Comparison of ENCODE assay signal across 8 mouse cellular contexts in the genomic region with DNA sequence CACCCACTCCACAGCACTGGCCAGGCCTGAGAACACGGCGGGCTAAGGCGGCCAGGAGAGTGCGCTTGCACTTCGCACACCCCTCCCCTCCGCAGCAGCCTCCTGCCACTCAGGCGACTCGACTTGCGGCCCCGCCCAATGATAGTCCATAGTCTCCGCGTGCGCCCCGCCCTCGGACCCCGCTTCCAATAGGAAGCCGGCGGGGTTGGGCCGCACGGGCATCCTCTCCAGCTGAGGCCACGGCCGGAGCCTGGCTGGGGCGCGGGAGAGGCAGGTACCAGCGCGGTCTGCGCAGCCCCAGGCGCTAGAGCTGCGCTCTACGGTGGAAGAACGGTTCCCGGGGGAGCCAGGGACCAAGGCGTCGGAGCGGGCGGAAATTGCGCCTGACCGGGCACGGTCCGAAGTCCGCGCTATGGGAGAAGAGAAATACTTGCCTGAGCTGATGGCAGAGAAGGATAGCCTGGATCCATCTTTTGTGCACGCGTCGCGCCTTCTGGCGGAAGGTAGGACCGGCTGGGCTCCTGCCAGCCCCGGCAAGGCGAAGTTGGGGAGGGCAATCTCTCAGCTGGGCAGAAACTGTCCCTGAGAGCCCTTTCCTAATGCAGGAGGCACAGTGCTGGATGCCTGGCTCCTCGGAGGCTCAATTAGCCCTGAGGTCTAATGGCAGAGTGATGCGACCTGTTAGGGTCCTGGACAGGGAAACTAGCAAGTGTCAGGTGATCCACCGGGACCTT. TPM values are rescaled to one million over a fixed set of nuclear protein-coding genes. Genes with fewer than 3 reads are reported as not detected.
A peak's percentile ranks its signal among the peaks of the same experiment; 100 is the strongest.
DNase-seq lines count a peak whose midpoint lies in the region; ATAC-seq and TF ChIP-seq lines count a peak whose summit lies in the region.

A gene (plus strand): TSS at position 209 of the 734 bp plus-strand sequence.

- under 1% methylated on average over 53 of the region's 53 CpGs for WGBS in forebrain, embryonic 15.5 days
- under 1% methylated on average over 53 of the region's 53 CpGs for WGBS in liver, embryonic 14.5 days (ENCODE audit: insufficient replicate concordance)
- under 1% methylated on average over 53 of the region's 53 CpGs for WGBS in olfactory bulb, adult 2 months

- intact Hi-C loops in heart, postnatal 25 days (cut with DNase I): loop anchor here (5.0 kb wide), 1 partner anchor 1475 kb away; no protein-coding TSS in a partner anchor

- H3K9me3 ChIP-seq in forebrain, embryonic 15.5 days: no peaks in the 10 kb centered on the region
- no peaks in the 10 kb centered on the region for H3K9me3 ChIP-seq in liver, embryonic 14.5 days (ENCODE audit: control insufficient read depth, low read length)

- TF ChIP-seq EP300 in liver, embryonic 14.5 days (IDR thresholded peaks at IDR 0.05; ENCODE audit: low read depth): no peak

- H3K4me1 ChIP-seq in forebrain, embryonic 15.5 days: peaks cover 14% of the 10 kb centered on the region
- no peaks in the 10 kb centered on the region for H3K4me1 ChIP-seq in liver, embryonic 14.5 days (replicated peaks; ENCODE audit: control insufficient read depth in 2 of 2, insufficient read depth in 2 of 2, low read length in 1 of 2)
- peaks cover 2% of the 10 kb centered on the region; the same call in 1 of the 2 replicates for H3K4me1 ChIP-seq in olfactory bulb, adult 2 months (ENCODE audit: control insufficient read depth, insufficient read depth, low read length)

- TF ChIP-seq POLR2A in olfactory bulb, adult 2 months (IDR thresholded peaks at IDR 0.05; ENCODE audit: insufficient read depth, low read depth, low read length): peak; percentile 44; the same call in 1 of the 2 replicates

- H3K27me3 ChIP-seq in forebrain, embryonic 15.5 days: no peaks in the 10 kb centered on the region
- H3K27me3 ChIP-seq in liver, embryonic 14.5 days (ENCODE audit: control insufficient read depth, insufficient read depth, low read length): peaks cover 6% of the 10 kb centered on the region

- peak within 1 kb of the TSS; percentile 86 for H3K27ac ChIP-seq in forebrain, embryonic 15.5 days (replicated peaks)
- H3K27ac ChIP-seq in liver, embryonic 14.5 days: no peak within 1 kb of the TSS
- no peak within 1 kb of the TSS for H3K27ac ChIP-seq in olfactory bulb, adult 2 months (ENCODE audit: insufficient read depth, low read depth, low read length)

- peak; percentile 92 for DNase-seq in ES-CJ7 (ENCODE audit: low read depth, low spot score)
- DNase-seq in cerebellum, adult 11-12 months: peak; percentile 90
- peak; percentile 45 for DNase-seq in heart, postnatal 25 days (ENCODE audit: low spot score)
- peak; percentile 91 for DNase-seq in layer of hippocampus, adult 11-12 months (ENCODE audit: low spot score)
- DNase-seq in liver, embryonic 14.5 days (ENCODE audit: low read depth in 3 of 3, low spot score in 3 of 3): peak in 1 of 3 experiments; percentile 4
- DNase-seq in urinary bladder, postnatal 36 days (ENCODE audit: low spot score in 2 of 2): peak; percentile 33 to 65

- peak within 1 kb of the TSS; percentile 75 for H3K4me2 ChIP-seq in forebrain, embryonic 15.5 days (replicated peaks)
- peak within 1 kb of the TSS; percentile 36 for H3K4me2 ChIP-seq in liver, embryonic 14.5 days (ENCODE audit: low read depth)

- peak within 1 kb of the TSS; percentile 86 for H3K4me3 ChIP-seq in forebrain, embryonic 15.5 days
- H3K4me3 ChIP-seq in liver, embryonic 14.5 days (ENCODE audit: insufficient read depth in 1 of 2, low read depth in 2 of 2, low read length in 2 of 2): peak within 1 kb of the TSS in 1 of 2 experiments; percentile 11; a peak in 1 of 4 replicates
- H3K4me3 ChIP-seq in olfactory bulb, adult 2 months (ENCODE audit: insufficient read depth, low read depth, low read length): peak within 1 kb of the TSS; percentile 75

- H3K36me3 ChIP-seq in forebrain, embryonic 15.5 days: no peaks in the 10 kb centered on the region
- H3K36me3 ChIP-seq in liver, embryonic 14.5 days (replicated peaks; ENCODE audit: control insufficient read depth, insufficient read depth, low read depth): no peaks in the 10 kb centered on the region

- peak; percentile 100 for ATAC-seq in forebrain, embryonic 15.5 days (replicated peaks)
- peak; percentile 66 for ATAC-seq in liver, embryonic 14.5 days (ENCODE audit: insufficient read depth)

- no peak for TF ChIP-seq CTCF in liver, embryonic 14.5 days (IDR thresholded peaks at IDR 0.05; ENCODE audit: low read depth)
- no peak for TF ChIP-seq CTCF in olfactory bulb, adult 2 months (IDR thresholded peaks at IDR 0.05; ENCODE audit: insufficient read depth, low read depth, low read length)

- H3K9ac ChIP-seq in forebrain, embryonic 15.5 days (replicated peaks): peak within 1 kb of the TSS; percentile 79
- H3K9ac ChIP-seq in liver, embryonic 14.5 days (replicated peaks): no peak within 1 kb of the TSS

RNA-seq across cellular contexts. Expression of the gene that starts here (rescaled TPM):
- 54.2 and 58.0 TPM in 2 replicates for polyA plus RNA-seq in forebrain, embryonic 15.5 days (2015; fragmentation: Nextera tagmentation; extraction: Ambion mirVana)
- total RNA-seq in heart, postnatal 25 days (2021): under 1 TPM in 1 of 2 experiments, not detected in 1; 0.10 TPM
- polyA plus RNA-seq in liver, embryonic 14.5 days (2012; rRNA removed): 0.02 and 0.03 TPM in 2 replicates
- polyA plus RNA-seq in liver, embryonic 14.5 days (2014; fragmentation: Nextera tagmentation; extraction: Ambion mirVana): 0.04 and 0.06 TPM in 2 replicates
- not detected in 2 replicates for polyA plus RNA-seq in olfactory bulb, adult 2 months (2012; ENCODE audit: insufficient read depth, insufficient read length, low replicate concordance, missing spikeins)

Comparison
In these comparisons a context has a peak if more than half of its experiments do, and no peak if none do; other contexts are left out.
1. RNA of the gene that starts here (polyA plus RNA-seq): 54.2 to 58.0 TPM in forebrain, embryonic 15.5 days; 0.02 to 0.06 TPM in liver, embryonic 14.5 days and not detected in olfactory bulb, adult 2 months; every median in the first group is over 10 times any median in the second.
2. Peak in DNase-seq in heart, postnatal 25 days; RNA of the gene not detected or under 1 TPM.
3. Peak in ATAC-seq and H3K4me2 ChIP-seq in liver, embryonic 14.5 days; RNA of the gene not detected or under 1 TPM.